Mouse (Mus musculus) hindbrain, embryonic 15.5 days (tissue): ENCODE results near the gene Gm44511. TPM values are rescaled to one million over a fixed set of nuclear protein-coding genes. Genes with fewer than 3 reads are reported as not detected.

Experiments used
- ATAC-seq: fragments of 200-750 bp; cut with Nextera tagmentation; 2 replicates; pipeline ENCODE4 v1.8.0; 2017; ENCODE audit warnings: low read depth, moderate number of reproducible peaks, moderate TSS enrichment; ENCODE audit not compliant: low FRiP score
- H3K27ac ChIP-seq: fragments of 300-500 bp; sonication (generic); replicated peaks from 2 replicates; pipeline ENCODE4 v1.5.1; 2015; ENCODE audit warnings: mild to moderate bottlenecking, inconsistent platforms
- H3K27me3 ChIP-seq: fragments of 300-500 bp; sonication (generic); 2 replicates; pipeline ENCODE4 v1.6.1; 2015; ENCODE audit warnings: control low read depth, inconsistent platforms
- H3K36me3 ChIP-seq: fragments of 300-500 bp; sonication (generic); 2 replicates; pipeline ENCODE4 v1.6.1; 2015; ENCODE audit warnings: control low read depth, inconsistent platforms
- H3K4me1 ChIP-seq: fragments of 300-500 bp; sonication (generic); replicated peaks from 2 replicates; pipeline ENCODE4 v1.6.1; 2015; ENCODE audit warnings: control low read depth, inconsistent platforms
- H3K4me2 ChIP-seq: fragments of 300-500 bp; sonication (generic); 2 replicates; pipeline ENCODE4 v1.6.1; 2015; ENCODE audit warnings: moderate library complexity, mild to moderate bottlenecking, inconsistent platforms
- H3K4me3 ChIP-seq: fragments of 300-500 bp; sonication (generic); 2 replicates; pipeline ENCODE4 v1.5.1; 2015; ENCODE audit warnings: mild to moderate bottlenecking, inconsistent platforms
- H3K9ac ChIP-seq: fragments of 300-500 bp; sonication (generic); 2 replicates; pipeline ENCODE4 v1.6.1; 2015; ENCODE audit warnings: inconsistent platforms
- H3K9me3 ChIP-seq: fragments of 300-500 bp; sonication (generic); 2 replicates; pipeline ENCODE4 v1.6.1; 2016; ENCODE audit warnings: control low read depth, inconsistent platforms
- WGBS: fragments of 180-500 bp; shearing (Covaris S2); methylation state at CpG from one replicate; pipeline ENCODE4 v1.1.7; 2015; 5-methylcytosine and 5-hydroxymethylcytosine counted together
- polyA plus RNA-seq: library from polyadenylated mRNA; unstranded; fragments of >200 nt; fragmentation: Nextera tagmentation; extraction: Ambion mirVana; gene quantifications from 2 replicates; pipeline ENCODE4 v1.2.1, GENCODE M21; 2015

Gene Gm44511
- polyA plus RNA-seq, 1 experiment from 2014 or later: not detected

DNA sequence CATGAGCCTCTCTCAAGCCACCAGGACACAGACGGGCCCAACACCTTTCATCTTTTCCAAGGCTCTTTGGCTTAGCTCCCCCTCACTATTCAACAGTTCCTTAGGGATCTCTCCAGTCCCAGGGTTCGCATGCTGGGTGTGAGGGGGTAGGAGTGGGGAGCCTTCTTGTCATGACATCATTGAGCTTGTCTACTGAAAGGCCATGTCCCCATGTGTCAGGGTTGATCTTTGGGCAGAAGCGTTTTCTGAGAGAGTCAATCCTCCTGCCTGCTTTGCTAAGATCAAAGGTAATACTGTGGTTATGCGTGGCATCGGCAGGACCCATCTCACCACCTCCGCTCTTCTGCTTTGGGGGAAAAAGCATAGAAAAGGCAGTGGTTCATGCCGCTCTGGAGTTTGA lies 88.7 kb downstream of the Gm44511 start:
- Histone ChIP-seq H3K4me3 (no peak overlapping the region), H3K4me1 (no peaks in the 10 kb centered on the region), H3K9me3 (no peaks in the 10 kb centered on the region), H3K27me3 (no peaks in the 10 kb centered on the region), H3K9ac (no peak overlapping the region), H3K27ac (no peak overlapping the region), H3K36me3 (no peaks in the 10 kb centered on the region), H3K4me2 (no peak overlapping the region)
- no peak for ATAC-seq
- WGBS: 86% methylated on average over 7 of the region's 7 CpGs

DNA sequence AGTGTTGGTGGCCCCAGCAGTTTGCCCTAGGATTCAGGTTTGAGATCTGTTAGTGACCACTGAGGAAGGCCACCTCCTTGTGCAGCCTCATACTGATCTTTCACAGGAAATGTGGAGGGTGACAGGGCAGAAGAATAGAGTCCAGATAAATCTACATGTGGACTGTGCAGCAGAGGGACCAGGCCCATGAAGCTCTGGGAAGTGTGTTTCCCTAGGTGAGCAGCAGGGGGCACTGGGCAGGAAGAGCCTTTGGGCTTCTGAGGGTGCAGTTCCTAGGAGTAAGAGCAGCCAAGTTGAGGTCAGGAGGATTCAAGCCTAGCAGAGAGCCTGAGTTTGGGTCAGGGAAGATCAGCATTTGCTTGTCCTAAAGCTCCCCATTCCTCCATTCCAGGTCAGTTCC lies 90.0 kb downstream of the Gm44511 start:
- no peak for ATAC-seq
- Histone ChIP-seq H3K4me2 (no peak overlapping the region), H3K9ac (no peak overlapping the region), H3K36me3 (no peaks in the 10 kb centered on the region), H3K4me1 (no peaks in the 10 kb centered on the region), H3K4me3 (no peak overlapping the region), H3K27me3 (no peaks in the 10 kb centered on the region), H3K9me3 (no peaks in the 10 kb centered on the region), H3K27ac (no peak overlapping the region)

DNA sequence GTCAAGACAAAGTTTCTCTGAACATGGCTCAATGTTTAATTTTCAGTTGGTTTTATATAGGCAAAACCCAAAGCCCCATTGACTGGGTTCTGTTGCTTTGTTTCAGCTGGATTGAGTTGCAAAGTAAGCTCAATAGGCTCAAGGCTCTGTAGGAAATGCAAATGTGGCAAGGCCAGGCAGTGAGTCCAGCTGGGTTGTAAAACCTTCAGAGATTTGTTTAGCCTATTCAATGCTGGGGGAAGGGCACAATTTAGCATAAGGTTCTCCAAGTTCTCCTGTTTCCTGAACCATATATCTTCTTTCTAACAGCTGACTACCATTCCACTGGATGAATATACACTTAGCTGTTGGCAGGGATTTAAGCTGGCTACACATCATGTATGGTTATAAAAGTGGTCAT lies 91.2 kb downstream of the Gm44511 start:
- no peak overlapping the region for H3K4me2 ChIP-seq
- H3K4me3 ChIP-seq: no peak overlapping the region
- H3K9me3 ChIP-seq: no peaks in the 10 kb centered on the region
- no peak for ATAC-seq
- no peaks in the 10 kb centered on the region for H3K4me1 ChIP-seq
- H3K27ac ChIP-seq: no peak overlapping the region
- no peaks in the 10 kb centered on the region for H3K27me3 ChIP-seq
- H3K9ac ChIP-seq: no peak overlapping the region
- no peaks in the 10 kb centered on the region for H3K36me3 ChIP-seq

DNA sequence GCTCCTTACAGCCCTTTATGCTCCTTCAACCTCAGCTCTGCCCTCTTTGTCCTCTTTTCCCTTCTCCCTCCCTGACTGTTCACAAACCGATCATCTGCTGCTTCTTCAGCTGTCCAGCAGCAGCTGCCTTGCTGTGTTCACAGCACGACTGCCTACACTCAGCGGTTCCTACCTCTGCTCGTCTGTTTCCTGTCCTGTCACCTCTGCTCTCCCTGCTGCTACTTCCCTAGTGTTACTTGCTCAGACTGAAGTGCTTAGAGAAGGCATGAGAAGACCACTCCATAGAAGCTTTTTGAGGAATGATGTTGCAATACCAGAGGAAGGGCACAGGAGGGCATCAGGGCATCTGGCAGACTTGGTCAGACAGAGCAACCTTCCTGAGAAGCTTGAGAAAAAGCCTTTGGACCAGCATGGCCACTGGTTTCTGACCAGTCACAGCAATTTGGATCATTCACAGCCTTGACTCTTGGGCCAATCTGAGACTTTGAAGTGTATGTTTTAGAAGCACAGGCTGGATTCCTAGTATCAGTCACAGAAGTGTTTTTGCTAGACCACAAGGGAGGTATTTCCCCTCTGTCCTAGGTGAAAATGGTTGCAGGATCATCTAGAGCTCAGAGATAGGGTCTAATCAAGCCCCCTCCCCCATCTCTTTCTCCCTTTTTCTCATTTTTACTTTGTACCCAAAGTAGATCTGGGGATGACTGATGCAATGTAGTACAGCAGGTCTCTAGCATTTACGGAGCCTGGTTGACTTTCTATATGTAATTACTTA lies 92.0 kb downstream of the Gm44511 start:
- WGBS: 68% methylated on average over 5 of the region's 5 CpGs
- Histone ChIP-seq H3K4me3 (no peak overlapping the region), H3K4me2 (no peak overlapping the region), H3K27me3 (no peaks in the 10 kb centered on the region), H3K9ac (no peak overlapping the region), H3K36me3 (no peaks in the 10 kb centered on the region), H3K27ac (no peak overlapping the region), H3K9me3 (no peaks in the 10 kb centered on the region), H3K4me1 (no peaks in the 10 kb centered on the region)
- ATAC-seq: no peak

DNA sequence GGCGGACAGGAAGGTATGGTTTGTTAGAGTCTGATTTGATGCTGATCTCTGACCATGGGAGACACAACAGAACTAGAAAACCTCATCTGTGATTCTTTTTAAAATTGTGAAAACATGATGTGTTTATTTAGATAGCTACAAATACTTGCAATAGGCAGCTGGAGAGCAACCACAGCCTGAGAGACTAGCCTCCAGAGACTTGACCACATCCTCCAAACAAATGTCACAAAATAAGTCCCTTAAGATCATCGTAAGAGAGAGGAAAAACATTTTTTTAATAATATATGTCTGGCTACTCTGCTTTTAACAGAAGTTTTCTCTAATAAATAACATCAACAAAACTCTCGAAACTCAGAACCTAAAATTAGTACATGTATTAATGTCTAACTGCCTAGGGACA lies 94.1 kb downstream of the Gm44511 start:
- no peaks in the 10 kb centered on the region for H3K9me3 ChIP-seq
- no peaks in the 10 kb centered on the region for H3K36me3 ChIP-seq
- H3K27ac ChIP-seq: no peak overlapping the region
- H3K4me3 ChIP-seq: no peak overlapping the region
- WGBS: 90% methylated on average over 3 of the region's 3 CpGs
- ATAC-seq: no peak
- H3K4me2 ChIP-seq: no peak overlapping the region
- H3K27me3 ChIP-seq: no peaks in the 10 kb centered on the region
- H3K9ac ChIP-seq: no peak overlapping the region
- no peaks in the 10 kb centered on the region for H3K4me1 ChIP-seq

Other genes starting within 250 kb of the Gm44511 start
- gene A2ml1, start 244.7 kb downstream of the Gm44511 start, polyA plus RNA-seq: 2.7 and 3.7 TPM in 2 replicates
- gene Klrb1a, start 202.8 kb downstream of the Gm44511 start, polyA plus RNA-seq: not detected in 2 replicates
- not detected in 2 replicates for gene Clec2h, start 163.9 kb downstream of the Gm44511 start, polyA plus RNA-seq
- gene Klrb1, start 103.3 kb downstream of the Gm44511 start, polyA plus RNA-seq: 0.31 and 0.94 TPM in 2 replicates
- 0.12 TPM in 1 of 2 replicates, not detected in the other for gene Klrb1c, start 37.1 kb downstream of the Gm44511 start, polyA plus RNA-seq
- gene Klrb1b, start within 50 bp of the Gm44511 start, polyA plus RNA-seq: not detected in 2 replicates
- 0.07 TPM in 1 of 2 replicates, not detected in the other for gene Clec2i, start 61.3 kb upstream of the Gm44511 start, polyA plus RNA-seq
- 0.38 and 0.46 TPM in 2 replicates for gene BC035044, start 64.8 kb upstream of the Gm44511 start, polyA plus RNA-seq
- gene Clec2g, start 108.1 kb upstream of the Gm44511 start, polyA plus RNA-seq: not detected in 2 replicates
- 0.34 and 0.51 TPM in 2 replicates for gene Klrb1f, start 219.6 kb upstream of the Gm44511 start, polyA plus RNA-seq